In the genomic region with DNA sequence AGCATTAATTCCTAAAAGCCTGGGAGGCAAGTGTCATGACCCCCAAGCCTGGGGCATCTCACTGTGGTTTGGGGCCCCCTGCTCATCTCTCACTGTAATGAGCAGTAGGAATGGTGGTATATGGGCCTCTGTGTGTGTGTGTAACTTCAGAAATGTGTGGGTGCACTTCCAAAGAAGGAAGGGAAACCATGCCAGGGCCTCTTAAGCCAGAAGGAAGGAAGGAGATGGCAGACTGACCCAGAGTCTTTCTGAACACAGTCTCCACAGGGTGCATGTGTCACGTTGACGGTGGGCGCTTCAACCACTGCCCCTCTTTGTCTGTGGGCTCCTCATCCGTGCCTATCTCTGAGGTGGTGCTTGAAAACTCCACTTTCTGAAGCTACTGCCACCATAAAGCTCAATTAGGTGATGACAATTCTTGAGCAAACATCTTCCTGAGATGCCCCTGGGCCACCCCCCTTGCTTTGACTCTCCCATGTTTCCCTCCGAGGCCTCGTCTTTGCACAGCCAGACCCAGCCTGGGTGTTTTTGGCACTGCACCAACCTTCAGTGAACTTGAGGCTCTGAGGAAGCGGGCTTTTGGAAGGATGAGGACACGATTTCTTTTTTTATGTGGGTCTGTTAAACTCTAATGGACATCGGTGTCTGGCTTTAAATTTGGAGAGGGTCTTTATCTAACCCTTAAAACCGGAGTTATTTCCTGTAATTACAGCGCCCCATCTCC, we compare ENCODE assay signal across 10 mouse cellular contexts. TPM values are rescaled to one million over a fixed set of nuclear protein-coding genes. Genes with fewer than 3 reads are reported as not detected.
DNase-seq lines count a peak whose midpoint lies in the region; ATAC-seq and TF ChIP-seq lines count a peak whose summit lies in the region.
"Had no signal": no experiment of that assay in that cellular context is flagged by ENCODE, and none has a peak within 500 bp of the region (broad histone marks: within the 10 kb centered on the region; RNA-seq: fewer than 3 reads in every experiment).

No protein-coding gene starts in this region.

- H3K36me3 ChIP-seq in kidney, adult 2 months (ENCODE audit: control insufficient read depth, insufficient read depth, low read length) = no peaks in the 10 kb centered on the region
- H3K36me3 ChIP-seq in forebrain, embryonic 12.5 days (replicated peaks) = peaks cover 29% of the 10 kb centered on the region
- H3K36me3 ChIP-seq in hindbrain, embryonic 16.5 days (ENCODE audit: control insufficient read depth, insufficient read depth, low read length) = no peaks in the 10 kb centered on the region

- H3K27me3 ChIP-seq in kidney, adult 2 months (replicated peaks; ENCODE audit: control insufficient read depth, insufficient read depth, low read length) = no peaks in the 10 kb centered on the region
- H3K27me3 ChIP-seq in forebrain, embryonic 12.5 days = no peaks in the 10 kb centered on the region
- H3K27me3 ChIP-seq in hindbrain, embryonic 16.5 days (replicated peaks; ENCODE audit: control insufficient read depth, insufficient read depth, low read length) = no peaks in the 10 kb centered on the region

- no peak for TF ChIP-seq CTCF in kidney, adult 2 months (conservative IDR thresholded peaks at IDR 0.05; ENCODE audit: insufficient read depth, insufficient read length, low read depth, low read length)
- TF ChIP-seq CTCF in brain, embryonic 14.5 days (IDR thresholded peaks at IDR 0.05; ENCODE audit: borderline replicate concordance, extremely low read depth, insufficient read depth, insufficient read length) = no peak

- H3K9ac ChIP-seq in forebrain, embryonic 12.5 days = peak overlapping the region; percentile 29
- peak overlapping the region; percentile 11; the same call in 1 of the 2 replicates for H3K9ac ChIP-seq in hindbrain, embryonic 16.5 days (ENCODE audit: low read depth, low read length)
- H3K9ac ChIP-seq: liver, embryonic 14.5 days had no signal

- WGBS in kidney, adult 2 months = 61% methylated on average over 11 of the region's 11 CpGs
- WGBS in forebrain, embryonic 12.5 days = 55% methylated on average over 11 of the region's 11 CpGs
- WGBS in hindbrain, embryonic 16.5 days = 42% methylated on average over 11 of the region's 11 CpGs

- H3K9me3 ChIP-seq in forebrain, embryonic 12.5 days = no peaks in the 10 kb centered on the region
- H3K9me3 ChIP-seq in hindbrain, embryonic 16.5 days (ENCODE audit: control insufficient read depth, low read length) = no peaks in the 10 kb centered on the region

- no peaks in the 10 kb centered on the region for H3K4me1 ChIP-seq in kidney, adult 2 months (ENCODE audit: control insufficient read depth, insufficient read depth, low read length)
- H3K4me1 ChIP-seq in forebrain, embryonic 12.5 days = peaks cover 99% of the 10 kb centered on the region
- peaks cover 78% of the 10 kb centered on the region for H3K4me1 ChIP-seq in hindbrain, embryonic 16.5 days (ENCODE audit: control insufficient read depth, insufficient read depth, low read depth, low read length)

- no peak for ATAC-seq in forebrain, embryonic 12.5 days (ENCODE audit: low FRiP score)
- no peak for ATAC-seq in hindbrain, embryonic 16.5 days
- no peak for ATAC-seq in CD4-positive, CD25-positive, alpha-beta regulatory T cell, adult 4 months

- H3K4me2 ChIP-seq in forebrain, embryonic 12.5 days = peak overlapping the region; percentile 98
- peak overlapping the region; percentile 6 for H3K4me2 ChIP-seq in hindbrain, embryonic 16.5 days (ENCODE audit: low read length)

- no peak overlapping the region for H3K27ac ChIP-seq in kidney, adult 2 months (ENCODE audit: insufficient read depth, low read depth, low read length)
- peak overlapping the region; percentile 43 for H3K27ac ChIP-seq in forebrain, embryonic 12.5 days
- H3K27ac ChIP-seq in hindbrain, embryonic 16.5 days (ENCODE audit: low read depth, low read length) = peak overlapping the region; percentile 29
- H3K27ac ChIP-seq: liver, embryonic 14.5 days had no signal

- H3K4me3 ChIP-seq in kidney, adult 2 months (ENCODE audit: insufficient read depth, low read depth, low read length) = no peak overlapping the region
- peak overlapping the region; percentile 7; the same call in 1 of the 2 replicates for H3K4me3 ChIP-seq in forebrain, embryonic 12.5 days (replicated peaks)
- no peak overlapping the region for H3K4me3 ChIP-seq in hindbrain, embryonic 16.5 days (ENCODE audit: low read length)

- DNase-seq in kidney, adult 2 months = peak; percentile 31
- no peak for DNase-seq in kidney, adult 18-20 months
- peak; percentile 82 for DNase-seq in brain, embryonic 14.5 days (ENCODE audit: low read depth)
- DNase-seq in urinary bladder, postnatal 36 days (ENCODE audit: low spot score in 2 of 2) = no peak
- DNase-seq in urinary bladder, adult 18-20 months (ENCODE audit: low spot score in 2 of 2) = no peak
- DNase-seq: cerebellum, postnatal 36 days had no signal

- TF ChIP-seq POLR2A in kidney, adult 2 months (IDR thresholded peaks at IDR 0.05; ENCODE audit: low read depth, low read length) = no peak
- no peak for TF ChIP-seq POLR2A in brain, embryonic 14.5 days (IDR thresholded peaks at IDR 0.05; ENCODE audit: borderline replicate concordance, extremely low read depth, insufficient read depth, insufficient read length, poor library complexity, severe bottlenecking)

RNA-seq across cellular contexts. Expression of gene Mn1, which starts 14.0 kb away (rescaled TPM):
- 1.1 and 1.4 TPM in 2 replicates for polyA plus RNA-seq in kidney, adult 2 months (2012; rRNA removed)
- polyA plus RNA-seq in brain, embryonic 14.5 days (2012; rRNA removed) = 46.8 and 54.3 TPM in 2 replicates
- 55.8 and 62.6 TPM in 2 replicates for polyA plus RNA-seq in forebrain, embryonic 12.5 days (2016; fragmentation: Nextera tagmentation; extraction: Ambion mirVana)
- 22.3 and 35.8 TPM in 2 replicates for polyA plus RNA-seq in hindbrain, embryonic 16.5 days (2015; fragmentation: Nextera tagmentation; extraction: Ambion mirVana)
- not detected for polyA plus RNA-seq in CD4-positive, CD25-positive, alpha-beta regulatory T cell, adult 4 months (2017; shearing (Covaris generic))

Comparison
In these comparisons a context has a peak if more than half of its experiments do, and no peak if none do; other contexts are left out.
1. DNase-seq: peak in kidney, adult 2 months (single experiment) and brain, embryonic 14.5 days (single experiment); none in kidney, adult 18-20 months (single experiment), urinary bladder, postnatal 36 days (0 of 2) and urinary bladder, adult 18-20 months (0 of 2).